Mouse (Mus musculus): ENCODE data around the gene Kctd12.

The Kctd12 gene

DNA sequence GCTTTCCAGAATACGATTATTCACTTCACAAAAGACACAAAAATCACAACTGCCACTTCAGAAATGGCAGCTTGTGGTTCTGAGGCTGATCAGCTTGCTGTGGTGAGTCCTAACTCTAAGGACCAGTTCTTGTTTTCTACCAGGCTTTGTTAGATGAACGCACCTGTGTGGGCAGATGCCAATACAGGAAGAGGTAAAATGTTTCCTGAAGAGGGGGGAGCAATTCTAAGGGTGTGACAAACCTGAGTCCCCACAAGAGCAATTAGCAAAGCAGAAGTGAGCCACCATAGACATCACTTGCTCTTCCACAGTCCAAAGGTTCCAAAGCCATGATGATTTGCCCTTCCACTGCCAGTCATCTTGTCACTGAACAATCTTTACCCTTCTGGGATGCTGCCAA, 20.4 kb downstream of the Kctd12 start:
- DNase-seq, result no peak

DNA sequence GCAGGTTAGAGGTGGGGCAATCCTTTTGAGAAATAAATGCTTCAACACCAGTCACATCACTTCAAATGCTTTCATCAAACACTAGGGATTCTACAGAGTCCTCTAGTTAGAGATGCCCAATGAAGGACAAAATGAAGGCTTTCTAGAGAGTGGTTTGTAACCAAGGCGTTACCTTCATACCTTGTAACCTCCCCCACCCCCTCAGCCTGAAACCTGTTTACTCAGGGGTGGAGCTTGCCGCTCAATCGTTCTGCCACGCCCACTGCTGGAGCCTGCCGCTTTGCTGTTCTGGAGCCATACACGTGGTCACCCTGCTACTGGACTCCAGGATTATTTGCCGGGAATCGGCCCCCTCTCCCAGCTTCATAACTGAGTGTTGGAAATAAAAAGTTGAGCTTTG, 28.9 kb downstream of the Kctd12 start:
- DNase-seq, result no peak

DNA sequence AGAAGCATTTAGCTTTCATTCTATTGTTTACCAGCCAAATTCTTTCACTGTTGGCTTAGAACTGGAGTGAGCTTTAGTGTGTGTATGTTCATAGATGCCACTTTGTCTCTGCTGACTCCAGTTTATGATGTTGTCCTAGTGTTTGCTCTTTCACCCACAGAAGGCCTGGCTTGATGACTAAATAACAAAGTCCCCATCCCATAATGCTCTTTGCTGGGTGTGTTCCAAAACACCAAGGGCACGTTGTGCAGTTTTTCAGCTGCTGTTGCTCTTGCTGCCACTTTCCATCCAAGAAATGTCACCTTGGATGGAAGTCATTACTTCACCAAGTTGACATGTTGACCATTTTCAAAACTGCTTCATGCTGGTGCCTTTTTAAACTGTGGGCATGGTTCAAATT, 30.5 kb downstream of the Kctd12 start:
- DNase-seq, result no peak

DNA sequence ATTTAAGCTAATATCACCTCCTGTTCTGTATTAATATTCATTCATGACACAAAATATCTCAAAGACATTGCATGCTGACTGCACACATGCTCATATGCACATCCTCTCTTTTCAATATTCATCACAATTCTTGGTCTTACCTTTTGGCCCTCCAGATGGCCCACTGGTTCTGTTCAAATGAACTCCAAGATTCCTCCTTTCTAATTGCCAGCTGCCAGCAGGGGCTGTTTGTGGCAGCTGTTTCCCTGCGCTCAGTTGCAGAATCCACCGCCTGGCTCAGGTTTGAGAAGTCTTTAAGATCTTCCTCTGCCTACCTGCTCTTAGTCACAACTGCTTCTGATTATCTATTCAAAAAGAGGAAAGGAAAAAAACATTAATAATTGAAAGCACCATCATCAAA, 34.6 kb downstream of the Kctd12 start:
- DNase-seq, result no peak

DNA sequence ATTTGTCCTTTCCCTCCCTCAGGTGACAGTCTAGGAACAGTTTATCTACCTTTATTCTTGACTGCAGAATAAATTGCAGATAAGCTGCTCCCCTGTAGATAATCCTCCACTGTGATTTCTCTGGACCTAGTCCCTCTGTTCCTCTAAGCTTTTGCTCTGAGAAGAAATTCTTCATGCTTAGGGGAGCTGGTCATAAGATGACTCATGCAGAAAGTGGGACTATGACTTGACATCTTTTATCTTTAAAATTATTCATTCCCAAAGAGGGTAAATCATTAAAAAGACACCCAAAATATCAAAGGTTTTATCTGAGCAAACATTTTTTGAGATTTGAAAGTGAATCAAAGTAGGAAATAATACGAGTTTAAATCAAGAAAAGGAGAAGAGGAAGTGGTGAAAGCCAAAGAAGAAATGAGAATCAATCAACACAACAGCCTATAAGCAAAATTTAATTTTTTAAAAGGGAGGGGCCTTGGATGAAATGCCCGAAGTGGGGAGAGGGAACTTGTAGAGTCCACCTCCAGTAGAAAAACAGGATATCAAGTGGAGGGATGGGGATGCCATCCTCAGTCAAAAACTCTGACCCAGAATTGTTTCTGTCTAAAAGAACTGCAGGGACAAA, 40.1 kb downstream of the Kctd12 start:
- no peak for DNase-seq

DNA sequence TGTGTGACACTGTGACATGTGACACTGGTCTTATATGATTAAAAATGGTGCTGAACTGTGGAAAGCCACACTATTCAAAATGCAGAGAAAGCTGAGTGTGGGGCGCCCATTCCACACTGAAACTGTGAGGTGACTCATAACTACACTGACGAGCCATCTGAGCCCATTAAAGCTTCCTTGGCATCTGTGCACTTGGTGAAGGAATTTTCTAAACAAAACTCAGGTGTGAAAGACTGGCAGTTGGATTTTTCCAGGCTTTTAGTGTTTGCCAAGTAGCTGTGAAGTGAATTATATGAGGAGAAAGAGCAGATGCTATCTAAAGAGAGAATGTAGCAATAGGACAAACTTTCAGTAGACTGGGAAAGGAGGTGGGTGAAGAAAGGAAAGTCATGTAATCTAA, 47.6 kb downstream of the Kctd12 start:
- no peak for DNase-seq

DNA sequence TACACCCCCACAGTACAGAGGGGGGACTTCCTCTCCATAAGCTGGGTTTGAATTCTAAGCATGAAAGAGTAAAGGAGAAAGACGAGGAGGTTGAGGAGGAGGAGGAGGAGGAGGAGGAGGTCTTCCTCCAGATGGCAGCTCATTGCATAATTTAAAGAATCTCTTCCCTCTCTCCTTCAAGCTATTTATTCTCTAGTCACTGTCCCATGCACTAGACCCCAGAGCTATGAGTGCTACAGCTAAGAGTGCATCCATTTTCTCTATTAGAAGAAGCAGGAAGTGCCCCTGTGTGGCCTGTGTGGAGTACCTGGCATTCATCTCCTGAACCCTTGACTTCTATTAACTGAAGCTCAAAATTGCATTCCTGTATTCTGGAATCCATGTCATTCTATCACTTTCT, 51.5 kb downstream of the Kctd12 start:
- DNase-seq, result no peak

DNA sequence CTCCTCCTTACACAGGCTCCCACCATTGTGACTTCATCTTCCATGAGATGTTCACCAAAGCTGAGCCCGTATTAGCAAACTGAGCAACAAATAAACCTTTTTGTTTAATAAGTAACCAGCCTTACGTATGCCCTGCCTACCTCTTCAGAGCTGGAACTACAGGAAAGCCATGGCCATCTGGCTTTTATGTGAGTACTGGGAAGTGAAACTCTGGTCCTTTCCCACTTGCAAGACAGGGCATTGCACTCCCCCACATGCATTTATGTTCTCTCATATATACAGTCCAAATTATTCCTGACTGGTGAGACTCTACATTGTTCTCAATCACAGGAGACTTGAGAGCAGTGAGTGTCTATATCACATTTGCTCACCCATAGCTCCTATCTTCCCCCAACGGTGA, 52.9 kb downstream of the Kctd12 start:
- no peak for DNase-seq

DNA sequence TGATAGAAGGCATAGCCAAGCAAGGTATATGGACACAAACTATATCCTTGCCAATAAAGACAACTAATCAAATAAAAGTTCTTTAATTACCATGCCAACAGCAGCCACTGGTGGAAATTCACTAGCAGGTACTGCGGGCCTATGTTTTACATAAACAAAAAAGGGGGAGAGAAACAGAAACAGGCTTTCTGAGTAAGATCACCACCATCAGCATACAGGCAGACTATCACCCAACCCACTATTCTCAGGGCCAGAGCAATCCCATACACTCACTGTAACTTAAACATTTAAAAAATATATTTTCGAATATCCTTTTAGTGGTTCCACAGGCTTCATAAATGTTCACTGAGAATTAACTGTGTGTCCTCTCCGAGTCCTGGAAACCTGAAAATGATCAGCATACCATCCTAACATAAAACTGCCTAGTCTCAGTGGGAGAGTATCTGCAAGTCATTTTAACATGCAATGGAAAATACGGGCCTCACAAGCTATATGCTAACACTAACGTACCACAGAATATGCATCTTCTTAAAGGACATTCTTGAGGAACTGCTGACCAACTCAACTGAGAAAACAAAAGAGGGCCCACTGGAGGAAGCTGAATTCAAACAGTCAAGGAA, 54.5 kb downstream of the Kctd12 start:
- DNase-seq, result no peak

Measured in cerebellum, postnatal 25 days (tissue).